ENCODE assay signal across 8 mouse cellular contexts in the genomic region with DNA sequence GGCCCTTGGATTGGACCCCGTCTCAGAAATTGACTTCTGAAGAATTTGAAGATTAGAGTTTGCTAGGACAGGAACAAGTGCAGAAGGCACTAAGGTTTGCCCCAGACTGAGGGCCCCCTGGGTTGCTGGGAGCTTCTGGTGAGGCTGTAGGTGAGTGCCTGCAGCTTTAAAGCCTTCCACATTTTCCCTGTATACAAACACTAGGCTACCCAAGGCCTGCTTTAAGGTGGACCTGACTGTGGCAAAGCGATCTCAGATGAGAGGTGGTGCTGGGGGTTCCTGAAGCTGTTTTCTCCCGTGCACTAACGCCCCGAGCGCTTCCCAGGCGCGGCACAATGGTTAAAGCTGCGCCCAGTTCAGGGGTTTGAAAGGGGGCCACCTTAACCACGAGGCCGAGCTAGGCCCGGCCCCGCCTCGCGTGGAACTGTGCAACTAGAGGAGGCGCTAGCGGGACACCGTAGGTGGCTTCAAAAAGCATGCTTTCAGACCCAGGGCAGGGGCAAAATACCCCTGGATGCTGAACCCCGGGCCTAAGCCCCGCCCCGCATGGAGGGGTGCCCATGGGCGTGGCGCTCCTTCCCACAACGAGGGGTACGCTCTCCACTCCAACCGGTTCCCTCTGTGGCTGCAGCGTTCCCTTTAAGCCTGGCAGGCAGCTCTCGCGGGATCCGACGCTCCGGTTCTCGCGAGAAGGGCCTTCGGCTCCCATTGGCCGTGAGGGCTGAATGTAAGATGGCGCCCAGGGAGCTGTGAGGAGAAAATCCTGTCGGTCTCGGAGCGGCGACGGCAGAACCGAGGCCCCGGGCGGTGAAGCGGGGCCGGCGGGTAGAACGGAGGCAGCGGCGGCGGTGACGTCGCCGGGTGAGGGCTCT. TPM values are rescaled to one million over a fixed set of nuclear protein-coding genes. Genes with fewer than 3 reads are reported as not detected.
DNase-seq lines count a peak whose midpoint lies in the region; ATAC-seq and TF ChIP-seq lines count a peak whose summit lies in the region.

A gene (plus strand): TSS at position 427 of the 872 bp plus-strand sequence.

- no peaks in the 10 kb centered on the region for H3K9me3 ChIP-seq in ES-Bruce4 (replicated peaks; ENCODE audit: control insufficient read depth, insufficient read depth, low read length, poor library complexity, severe bottlenecking)
- H3K9me3 ChIP-seq in forebrain, embryonic 13.5 days (replicated peaks) = no peaks in the 10 kb centered on the region
- no peaks in the 10 kb centered on the region for H3K9me3 ChIP-seq in liver, postnatal 0 days (ENCODE audit: low read length)
- H3K9me3 ChIP-seq in neural tube, embryonic 14.5 days (ENCODE audit: control insufficient read depth, low read length) = no peaks in the 10 kb centered on the region

- no peak for TF ChIP-seq POLR2A in ES-Bruce4 (IDR thresholded peaks at IDR 0.05; ENCODE audit: insufficient read depth, low read length)

- peak within 1 kb of the TSS; percentile 85 for H3K4me3 ChIP-seq in ES-Bruce4 (ENCODE audit: low read depth, low read length)
- peak within 1 kb of the TSS; percentile 97 for H3K4me3 ChIP-seq in forebrain, embryonic 13.5 days
- peak within 1 kb of the TSS; percentile 99 for H3K4me3 ChIP-seq in liver, postnatal 0 days (ENCODE audit: low read depth, low read length)
- peak within 1 kb of the TSS; percentile 99 for H3K4me3 ChIP-seq in neural tube, embryonic 14.5 days (ENCODE audit: low read depth, low read length)

- H3K9ac ChIP-seq in ES-Bruce4 (ENCODE audit: low read depth, poor library complexity, severe bottlenecking) = peak within 1 kb of the TSS; percentile 95
- H3K9ac ChIP-seq in forebrain, embryonic 13.5 days = peak within 1 kb of the TSS; percentile 93
- peak within 1 kb of the TSS; percentile 97 for H3K9ac ChIP-seq in liver, postnatal 0 days (replicated peaks)
- peak within 1 kb of the TSS; percentile 96 for H3K9ac ChIP-seq in neural tube, embryonic 14.5 days (replicated peaks; ENCODE audit: low read depth, low read length)

- TF ChIP-seq CTCF in ES-Bruce4 (IDR thresholded peaks at IDR 0.05; ENCODE audit: low read depth, low read length) = no peak
- peak; percentile 13; the same call in 1 of the 2 replicates for TF ChIP-seq CTCF in liver, postnatal 0 days (IDR thresholded peaks at IDR 0.05; ENCODE audit: low read depth)

- peak within 1 kb of the TSS; percentile 74 for H3K27ac ChIP-seq in ES-Bruce4 (ENCODE audit: insufficient read depth, low read length)
- H3K27ac ChIP-seq in forebrain, embryonic 13.5 days = peak within 1 kb of the TSS; percentile 99
- H3K27ac ChIP-seq in liver, postnatal 0 days (ENCODE audit: low read depth) = peak within 1 kb of the TSS; percentile 100
- peak within 1 kb of the TSS; percentile 99 for H3K27ac ChIP-seq in neural tube, embryonic 14.5 days (ENCODE audit: low read depth, low read length)

- no peaks in the 10 kb centered on the region for H3K4me1 ChIP-seq in ES-Bruce4 (ENCODE audit: control insufficient read depth, insufficient read depth, low read length)
- H3K4me1 ChIP-seq in forebrain, embryonic 13.5 days = peaks cover 34% of the 10 kb centered on the region
- peaks cover 17% of the 10 kb centered on the region for H3K4me1 ChIP-seq in liver, postnatal 0 days (ENCODE audit: insufficient read depth)
- H3K4me1 ChIP-seq in neural tube, embryonic 14.5 days (ENCODE audit: control insufficient read depth, insufficient read depth, low read length) = peaks cover 17% of the 10 kb centered on the region

- H3K36me3 ChIP-seq in ES-Bruce4 (ENCODE audit: control insufficient read depth, insufficient read depth, low read length, poor library complexity, severe bottlenecking) = peaks cover 48% of the 10 kb centered on the region
- peaks cover 50% of the 10 kb centered on the region for H3K36me3 ChIP-seq in forebrain, embryonic 13.5 days (ENCODE audit: poor library complexity, severe bottlenecking)
- peaks cover 51% of the 10 kb centered on the region for H3K36me3 ChIP-seq in liver, postnatal 0 days (replicated peaks; ENCODE audit: insufficient read depth, low read length)
- peaks cover 12% of the 10 kb centered on the region for H3K36me3 ChIP-seq in neural tube, embryonic 14.5 days (ENCODE audit: control insufficient read depth, insufficient read depth, low read length)

- no peak for TF ChIP-seq EP300 in ES-Bruce4 (IDR thresholded peaks at IDR 0.05; ENCODE audit: insufficient read depth, low read depth, low read length)
- peak; percentile 91 for TF ChIP-seq EP300 in liver, postnatal 0 days (IDR thresholded peaks at IDR 0.05; ENCODE audit: low read depth)

- peak within 1 kb of the TSS; percentile 82 for H3K4me2 ChIP-seq in forebrain, embryonic 13.5 days
- H3K4me2 ChIP-seq in liver, postnatal 0 days (ENCODE audit: low read depth, low read length) = peak within 1 kb of the TSS; percentile 84
- peak within 1 kb of the TSS; percentile 64 for H3K4me2 ChIP-seq in neural tube, embryonic 14.5 days (ENCODE audit: low read depth, low read length)

- 1% methylated on average over 55 of the region's 55 CpGs for WGBS in forebrain, embryonic 13.5 days
- 1% methylated on average over 55 of the region's 55 CpGs for WGBS in large intestine, adult 2 months
- 2% methylated on average over 55 of the region's 55 CpGs for WGBS in liver, postnatal 0 days (ENCODE audit: insufficient replicate concordance)
- 1% methylated on average over 55 of the region's 55 CpGs for WGBS in neural tube, embryonic 14.5 days

- ATAC-seq in cerebellum, adult (ENCODE audit: insufficient number of reproducible peaks, low FRiP score, low TSS enrichment) = peak; percentile 98
- ATAC-seq in forebrain, embryonic 13.5 days = peak; percentile 98
- peak; percentile 91 for ATAC-seq in liver, postnatal 0 days
- peak; percentile 96 for ATAC-seq in neural tube, embryonic 14.5 days (ENCODE audit: low read depth)

- H3K27me3 ChIP-seq in ES-Bruce4 (ENCODE audit: control insufficient read depth, insufficient read depth, low read length, poor library complexity, severe bottlenecking) = no peaks in the 10 kb centered on the region
- H3K27me3 ChIP-seq in forebrain, embryonic 13.5 days = no peaks in the 10 kb centered on the region
- no peaks in the 10 kb centered on the region for H3K27me3 ChIP-seq in liver, postnatal 0 days (ENCODE audit: insufficient read depth, low read length)
- H3K27me3 ChIP-seq in neural tube, embryonic 14.5 days (ENCODE audit: control insufficient read depth, insufficient read depth, low read length) = no peaks in the 10 kb centered on the region

- intact Hi-C loops in heart, postnatal 10 days (cut with DNase I) = loop anchor here (5.0 kb wide), 1 partner anchor 41 kb away; no protein-coding TSS in a partner anchor

- peak; percentile 97 for DNase-seq in heart, postnatal 10 days
- DNase-seq in large intestine, adult 2 months (ENCODE audit: low read depth, low spot score) = peak; percentile 89
- peak; percentile 95 for DNase-seq in liver, postnatal 0 days
- DNase-seq in testis, postnatal 10 days (ENCODE audit: low spot score) = peak; percentile 94

RNA-seq across cellular contexts. Expression of the gene that starts here (rescaled TPM):
- 139 and 145 TPM in 2 replicates for polyA plus RNA-seq in ES-Bruce4 (2011; ENCODE audit: insufficient read depth, insufficient read length, low read depth, missing spikeins)
- 132 and 144 TPM in 2 replicates for polyA plus RNA-seq in forebrain, embryonic 13.5 days (2015; fragmentation: Nextera tagmentation; extraction: Ambion mirVana)
- 10 to 100 TPM; 83.5 to 89.6 TPM for total RNA-seq in heart, postnatal 10 days (2021)
- polyA plus RNA-seq in large intestine, adult 2 months (2012; rRNA removed) = 40.8 and 77.6 TPM in 2 replicates
- 26.2 and 27.1 TPM in 2 replicates for polyA plus RNA-seq in liver, postnatal 0 days (2015; fragmentation: Nextera tagmentation; extraction: Ambion mirVana)
- 122 and 138 TPM in 2 replicates for polyA plus RNA-seq in neural tube, embryonic 14.5 days (2014; fragmentation: Nextera tagmentation; extraction: Ambion mirVana)

Comparison
In these comparisons a context has a peak if more than half of its experiments do, and no peak if none do; other contexts are left out.
1. Peak in every context shown above with its lines: DNase-seq, ATAC-seq, H3K4me3 ChIP-seq and H3K27ac ChIP-seq.